Mouse (Mus musculus) heart, postnatal 10 days (tissue): ENCODE measurements at regions not wholly inside any gene's neighbourhood (a gene's known extent, or its start where the extent isn't known, plus 50 kb on each side); places are given as distances from the start of the nearest gene placed in this dataset.
A peak's percentile ranks its signal among the peaks of the same experiment; 100 is the strongest.

Experiments used
- DNase-seq, 2 experiments: peaks; one replicate each; pipeline ENCODE4 v3.0.0; 2021
- intact Hi-C: fragments of 180-260 bp; cut with DNase I; formaldehyde crosslinking; loops from one replicate; pipeline ENCODE4 v1.15.1; 2025

DNA sequence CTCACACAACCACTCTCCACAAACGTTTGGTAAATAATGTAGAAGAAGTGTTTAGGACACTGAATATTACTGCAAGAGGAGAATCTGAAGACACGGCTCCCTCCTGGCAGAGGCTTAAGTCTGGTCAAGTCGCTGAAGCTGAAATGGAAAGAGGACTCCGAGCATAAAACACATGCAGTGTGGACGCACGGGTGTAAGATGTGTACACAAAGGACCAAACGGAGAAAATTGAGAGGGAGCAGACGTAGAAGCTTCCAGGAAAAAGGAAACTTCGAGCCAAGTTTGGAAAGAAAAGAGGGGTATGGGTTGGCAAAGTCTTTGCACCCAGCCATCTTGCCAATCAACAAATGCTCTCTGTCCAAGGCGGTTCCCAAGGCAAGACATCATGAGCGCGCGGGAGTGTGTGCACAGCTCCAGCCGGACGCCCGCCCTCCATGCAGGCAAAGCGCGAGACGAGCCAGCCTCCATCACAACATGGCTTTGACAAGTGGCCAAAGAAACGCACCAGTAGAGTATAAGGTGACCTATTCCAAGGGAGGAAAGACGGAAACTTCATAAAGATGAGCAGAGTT lies 465.0 kb upstream of the Pou3f3 start:
- intact Hi-C loops: loop anchor here (10.0 kb wide), 1 partner anchor 956 kb away; no protein-coding TSS in a partner anchor
- DNase-seq: no peak

- DNase-seq: no peak
- intact Hi-C loops: loop anchor here (10.0 kb wide), 1 partner anchor 956 kb away; no protein-coding TSS in a partner anchor
Observed at GRCm38 (mm10) chr1:42231091-42231490, 464.5 kb upstream of the Pou3f3 start.

- intact Hi-C loops: loop anchor here (10.0 kb wide), 1 partner anchor 957 kb away; no protein-coding TSS in a partner anchor
Observed at GRCm38 (mm10) chr1:42231897-42232296, 463.7 kb upstream of the Pou3f3 start.

GRCm38 (mm10) chr1:42232716-42233115 lies 462.9 kb upstream of the Pou3f3 start:
- intact Hi-C loops: loop anchor here (10.0 kb wide), 1 partner anchor 958 kb away; no protein-coding TSS in a partner anchor
- no peak for DNase-seq

More at GRCm38 (mm10) chr1:42231897-42232296, 463.7 kb upstream of the Pou3f3 start:
- no peak for DNase-seq

GRCm38 (mm10) chr1:42233289-42233688 lies 462.3 kb upstream of the Pou3f3 start:
- no peak for DNase-seq
- intact Hi-C loops: loop anchor here (10.0 kb wide), 1 partner anchor 958 kb away; no protein-coding TSS in a partner anchor

GRCm38 (mm10) chr1:42236466-42237010 lies 459.0 kb upstream of the Pou3f3 start:
- DNase-seq: no peak
- intact Hi-C loops: loop anchor here (5.0 to 10.0 kb wide), 2 partner anchors 424 to 962 kb away; no protein-coding TSS in a partner anchor

DNA sequence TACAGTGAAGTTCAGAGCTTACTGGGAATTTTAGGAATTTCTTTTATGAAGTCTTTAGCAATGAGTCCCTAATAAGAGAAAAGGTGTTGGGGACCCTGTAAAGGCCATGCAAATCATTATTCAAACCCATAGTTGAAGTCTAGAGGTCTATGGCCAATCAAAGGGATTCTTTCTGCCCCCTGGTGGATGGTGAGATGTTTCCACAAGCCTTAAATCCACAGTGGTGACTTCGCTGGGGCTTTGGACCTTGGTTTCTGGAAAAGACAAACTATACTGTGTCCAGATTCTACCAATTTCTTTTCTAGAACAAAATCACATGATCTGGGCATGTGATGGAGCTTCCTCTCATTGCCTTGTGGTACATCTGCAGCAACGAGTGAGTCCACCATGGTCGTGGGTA lies 457.2 kb upstream of the Pou3f3 start:
- DNase-seq: peak in 1 of 2 experiments; percentile 10
- intact Hi-C loops: loop anchor here (2.0 to 10.0 kb wide), 3 partner anchors 340 to 964 kb away; no protein-coding TSS in a partner anchor

GRCm38 (mm10) chr1:42241172-42241571 lies 454.4 kb upstream of the Pou3f3 start:
- intact Hi-C loops: no loop called here
- no peak for DNase-seq

DNA sequence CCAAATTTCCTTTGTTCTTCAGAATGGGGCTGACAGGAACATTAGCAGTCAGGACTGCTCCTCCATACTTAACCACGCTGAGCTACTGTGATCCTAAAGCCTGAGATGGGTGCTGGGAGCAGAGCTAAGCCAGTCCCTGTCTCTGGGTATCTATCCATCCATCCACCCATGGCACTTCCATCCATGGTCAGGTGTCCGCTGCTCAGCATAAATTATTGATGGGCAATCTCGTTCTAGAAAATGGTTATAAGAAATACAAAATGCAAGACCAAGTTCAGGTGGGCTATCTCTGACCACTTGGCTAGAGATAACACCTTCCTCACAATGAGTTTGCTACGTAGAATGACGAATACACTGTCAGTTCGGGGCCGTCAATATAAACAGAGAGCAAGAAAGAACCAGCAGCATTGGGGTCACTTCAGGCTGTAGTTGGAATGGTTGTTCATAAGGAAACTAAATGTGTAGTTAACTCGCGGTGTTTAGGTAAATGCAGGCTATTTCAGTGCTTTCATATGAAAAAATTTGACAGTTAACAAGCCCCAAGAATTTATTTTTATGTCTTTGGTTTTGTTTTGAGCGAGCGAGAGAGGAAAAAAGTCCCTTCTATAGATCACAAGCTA lies 453.9 kb upstream of the Pou3f3 start:
- intact Hi-C loops: no loop called here

DNA sequence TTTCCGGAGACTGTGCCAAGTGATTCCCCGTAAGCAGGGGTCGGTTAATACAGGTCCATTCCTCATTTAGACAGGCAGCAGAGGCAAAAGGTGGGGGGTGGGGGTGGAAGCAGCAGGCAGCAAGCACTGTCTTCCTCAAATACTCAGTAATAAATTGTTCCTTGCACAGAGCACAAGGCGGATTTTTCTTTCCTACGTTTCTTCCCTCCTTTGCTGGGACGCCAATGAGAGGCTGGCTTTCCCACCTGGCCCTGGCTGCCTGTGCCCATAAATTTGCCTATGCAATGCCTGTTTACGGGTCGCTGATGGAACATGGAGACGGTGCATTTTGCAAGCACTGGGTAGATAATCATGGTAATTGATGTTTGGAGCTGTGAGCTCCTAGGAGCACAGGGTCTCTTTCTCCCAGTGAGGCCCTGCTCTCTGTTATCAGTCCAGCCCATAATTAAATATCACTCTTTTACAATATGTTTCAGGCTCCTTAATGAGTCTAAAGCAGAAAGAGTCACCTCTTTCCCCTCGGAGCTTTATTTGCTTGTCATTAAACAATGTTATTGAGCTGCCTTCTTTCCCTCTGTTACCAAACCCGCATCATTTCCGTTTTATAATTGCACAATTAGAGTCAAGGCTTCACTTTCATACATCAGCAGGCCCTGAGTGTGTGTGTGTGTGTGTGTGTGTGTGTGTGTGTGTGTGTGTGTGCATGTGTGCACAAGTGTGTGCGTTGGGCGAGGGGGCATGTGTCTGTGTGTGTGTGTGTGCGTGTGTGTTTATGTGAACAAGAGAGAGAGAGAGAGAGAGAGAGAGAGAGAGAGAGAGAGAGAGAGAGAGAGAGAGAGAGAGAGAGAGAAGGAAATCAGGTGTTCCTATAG lies 452.7 kb upstream of the Pou3f3 start:
- intact Hi-C loops: no loop called here
- no peak for DNase-seq

More for the DNA sequence above, 453.9 kb upstream of the Pou3f3 start:
- DNase-seq: no peak

DNA sequence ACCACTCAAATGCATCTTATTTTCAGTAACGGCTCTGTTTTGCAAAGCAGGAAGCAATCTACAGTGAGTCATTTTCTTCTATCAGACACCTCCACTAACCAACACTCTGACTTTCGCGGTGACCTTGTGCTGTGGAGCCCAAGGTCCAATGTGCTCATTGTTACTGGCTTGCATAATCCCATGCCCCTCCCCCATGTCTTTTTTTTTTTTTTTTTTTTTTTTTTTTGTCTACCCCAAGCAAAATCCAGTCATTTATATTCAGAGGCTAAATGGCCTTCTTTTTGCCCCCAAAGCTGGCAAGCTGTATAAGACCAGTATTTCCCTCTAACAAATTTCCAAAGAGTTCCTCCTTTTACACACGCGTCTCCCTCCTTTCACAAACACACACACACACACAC lies 452.1 kb upstream of the Pou3f3 start:
- peak in 1 of 2 experiments; percentile 9 for DNase-seq
- intact Hi-C loops: no loop called here

GRCm38 (mm10) chr1:42243878-42244277 lies 451.7 kb upstream of the Pou3f3 start:
- intact Hi-C loops: no loop called here
- DNase-seq: no peak

GRCm38 (mm10) chr1:42252386-42252785 lies 443.2 kb upstream of the Pou3f3 start:
- intact Hi-C loops: no loop called here
- DNase-seq: no peak

DNA sequence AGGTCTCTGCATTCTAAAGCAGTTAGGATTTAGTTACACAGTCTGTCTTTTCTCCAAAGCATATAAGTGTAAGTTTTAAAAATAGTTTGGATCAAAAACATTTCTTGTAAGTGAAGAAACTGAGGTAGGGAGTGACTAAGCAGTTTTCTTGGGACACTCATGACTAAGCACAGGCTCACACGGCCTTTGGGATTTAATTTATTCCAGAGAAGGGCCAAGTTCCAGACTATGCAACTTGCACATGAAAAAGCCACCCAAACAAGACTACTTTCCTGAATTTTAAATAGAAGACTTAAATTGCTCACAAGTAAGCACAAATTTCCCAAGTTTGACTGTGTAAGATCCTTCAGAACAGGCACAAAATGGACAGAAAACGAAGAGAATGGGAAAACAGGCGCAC lies 441.8 kb upstream of the Pou3f3 start:
- DNase-seq: no peak
- intact Hi-C loops: no loop called here

DNA sequence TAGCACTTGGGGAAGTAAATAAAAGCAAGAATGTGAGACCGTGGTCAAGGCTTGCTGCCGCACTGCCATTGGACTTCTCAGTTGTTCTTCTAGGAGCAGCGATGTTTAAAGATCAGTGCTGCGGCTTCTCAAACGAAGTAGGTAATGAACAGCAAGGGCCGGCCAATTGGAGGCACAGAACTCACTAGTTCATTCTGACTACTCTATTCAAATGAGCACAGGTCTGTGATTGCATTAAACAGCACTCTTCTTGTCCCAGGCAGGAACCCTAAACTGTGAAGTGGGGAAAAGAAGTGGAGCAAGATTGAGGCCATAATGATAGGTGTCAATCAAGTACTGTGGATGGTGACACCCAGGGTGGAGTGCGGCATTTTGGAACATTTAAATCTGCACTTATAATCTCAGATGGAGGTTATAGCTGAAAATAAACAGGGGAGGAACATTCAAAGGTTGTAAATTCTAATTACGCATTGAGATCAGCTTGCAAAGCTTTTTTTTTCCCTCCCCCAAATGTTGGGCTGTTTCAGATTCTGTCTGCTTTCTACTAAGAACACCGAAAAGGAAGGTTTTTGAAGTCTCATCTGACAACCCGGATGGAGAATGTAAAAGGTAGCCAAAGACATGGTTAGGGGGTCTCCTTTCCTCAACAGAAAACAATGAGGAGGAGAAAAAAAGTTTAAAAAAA lies 438.5 kb upstream of the Pou3f3 start:
- DNase-seq: no peak
- intact Hi-C loops: no loop called here

GRCm38 (mm10) chr1:42257801-42258593 lies 437.6 kb upstream of the Pou3f3 start:
- intact Hi-C loops: no loop called here
- DNase-seq: peak in 1 of 2 experiments; percentile 1

- intact Hi-C loops: no loop called here
Observed at GRCm38 (mm10) chr1:42258594-42258910, 437.0 kb upstream of the Pou3f3 start.

DNA sequence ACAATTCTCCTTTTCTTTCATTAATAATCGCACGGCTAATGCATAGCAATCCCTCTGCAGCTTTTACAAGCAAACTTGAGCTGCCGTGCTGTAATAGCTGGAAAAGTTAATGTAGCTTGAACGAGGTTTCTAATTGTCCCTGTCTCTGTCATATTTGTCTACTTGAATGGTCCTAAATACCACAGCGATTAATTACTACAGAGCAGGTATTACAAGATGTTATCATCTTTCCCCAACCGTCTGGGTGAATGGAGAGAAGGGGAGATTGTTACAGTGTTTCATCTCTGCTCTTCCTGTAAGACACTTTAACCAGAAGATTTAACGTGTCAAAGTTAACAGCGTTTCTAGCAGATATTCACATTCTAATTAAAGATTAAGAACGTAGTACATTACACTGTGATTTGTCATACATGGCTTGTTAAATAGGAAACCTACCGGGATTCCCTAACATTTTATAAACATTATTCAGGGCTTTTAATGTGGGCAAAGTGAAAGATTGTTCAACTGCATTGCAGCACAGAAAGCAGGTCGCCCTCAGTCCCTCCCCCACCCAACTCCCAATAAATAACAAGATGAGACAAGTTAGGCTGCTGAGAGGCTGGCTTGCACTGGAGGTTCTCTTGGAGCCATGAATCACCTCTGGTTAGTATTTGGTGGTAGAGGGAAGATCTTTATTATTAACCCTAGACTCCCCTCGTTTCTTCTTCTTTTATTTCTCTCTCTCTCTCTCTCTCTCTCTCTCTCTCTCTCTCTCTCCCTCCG lies 436.2 kb upstream of the Pou3f3 start:
- intact Hi-C loops: no loop called here
- DNase-seq: no peak

More at GRCm38 (mm10) chr1:42258594-42258910, 437.0 kb upstream of the Pou3f3 start:
- no peak for DNase-seq
